Mouse (Mus musculus): ENCODE measurements around the gene Camkmt.

GRCm38 (mm10) chr17:85337666-85338065 lies 247.3 kb downstream of the Camkmt start:
- TF ChIP-seq CTCF (IDR thresholded peaks at IDR 0.05; ENCODE audit: extremely low read depth, insufficient read depth, insufficient read length, insufficient replicate concordance) (no peak), POLR2A (IDR thresholded peaks at IDR 0.05; ENCODE audit: low read depth, low read length) (no peak)
